Mouse (Mus musculus): ENCODE measurements at regions not wholly inside any gene's neighbourhood (a gene's known extent, or its start where the extent isn't known, plus 50 kb on each side); places are given as distances from the start of the nearest gene placed in this dataset.
"Not testable (repeated sequence)": the region's sequence is repeated elsewhere in the genome, so short reads cannot be mapped to it uniquely, and the experiment has no call there.

DNA sequence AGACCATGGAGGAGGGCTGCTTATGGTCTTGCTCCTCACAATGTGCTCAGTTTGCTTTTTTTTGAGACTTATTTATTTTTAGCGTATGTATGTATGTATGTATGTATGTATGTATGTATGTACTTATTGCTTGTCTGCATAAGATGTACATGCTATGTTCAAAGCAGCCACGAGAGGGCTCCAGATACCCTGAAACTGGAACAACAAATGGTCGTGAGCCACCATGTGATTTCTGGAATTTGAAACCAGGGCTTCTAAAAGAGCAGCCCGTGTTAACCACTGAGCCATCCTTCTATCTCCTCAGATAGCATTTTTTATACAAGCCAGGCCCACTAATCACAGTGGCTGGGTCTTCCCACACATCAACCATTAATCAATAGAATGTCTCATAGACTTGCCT lies 611.2 kb downstream of the 5730507C01Rik start:
- no peak for DNase-seq

- no peak for DNase-seq
Measured at GRCm38 (mm10) chr12:19175631-19176030, 661.3 kb downstream of the 5730507C01Rik start.

GRCm38 (mm10) chr12:19192396-19192795 lies 678.1 kb downstream of the 5730507C01Rik start:
- DNase-seq = no peak

DNA sequence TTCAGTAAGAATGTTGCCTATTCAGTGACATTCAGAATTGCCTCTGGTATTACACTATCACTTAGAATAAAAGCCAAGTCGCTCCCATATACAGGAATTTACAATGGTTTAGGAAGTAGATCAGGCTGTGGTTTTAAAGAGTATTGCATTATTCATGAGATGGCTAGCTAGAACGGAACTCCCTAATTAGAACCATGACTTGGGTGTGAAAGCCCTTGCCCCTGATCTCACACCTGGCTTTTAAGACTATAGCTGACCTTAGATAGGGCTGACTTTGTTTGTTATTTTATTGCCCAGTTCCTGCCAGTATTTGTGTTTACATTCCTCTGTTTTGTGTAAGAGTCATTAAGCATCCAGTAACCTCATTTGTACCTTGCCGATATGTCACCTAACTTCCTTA lies 678.7 kb downstream of the 5730507C01Rik start:
- not testable (repeated sequence) for DNase-seq

GRCm38 (mm10) chr12:19223996-19224395 lies 709.7 kb downstream of the 5730507C01Rik start:
- DNase-seq = peak; percentile 8

DNA sequence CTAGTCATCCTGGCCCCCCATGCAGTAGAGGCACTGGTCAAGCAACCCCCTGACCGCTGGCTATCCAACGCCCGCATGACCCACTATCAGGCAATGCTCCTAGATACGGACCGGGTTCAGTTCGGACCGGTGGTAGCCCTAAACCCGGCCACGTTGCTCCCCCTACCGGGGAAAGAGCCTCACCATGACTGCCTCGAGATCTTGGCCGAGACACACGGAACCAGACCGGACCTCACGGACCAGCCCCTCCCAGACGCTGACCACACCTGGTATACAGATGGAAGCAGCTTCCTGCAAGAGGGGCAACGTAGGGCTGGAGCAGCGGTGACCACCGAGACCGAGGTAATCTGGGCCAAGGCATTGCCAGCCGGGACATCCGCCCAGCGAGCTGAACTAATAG lies 707.6 kb upstream of the Gm21863 start:
- peak; percentile 42 for DNase-seq

GRCm38 (mm10) chr12:19288271-19288890 lies 665.9 kb upstream of the Gm21863 start:
- DNase-seq = peak; percentile 19

- DNase-seq = not testable (repeated sequence)
Measured at GRCm38 (mm10) chr12:19289038-19289437, 665.3 kb upstream of the Gm21863 start.

DNA sequence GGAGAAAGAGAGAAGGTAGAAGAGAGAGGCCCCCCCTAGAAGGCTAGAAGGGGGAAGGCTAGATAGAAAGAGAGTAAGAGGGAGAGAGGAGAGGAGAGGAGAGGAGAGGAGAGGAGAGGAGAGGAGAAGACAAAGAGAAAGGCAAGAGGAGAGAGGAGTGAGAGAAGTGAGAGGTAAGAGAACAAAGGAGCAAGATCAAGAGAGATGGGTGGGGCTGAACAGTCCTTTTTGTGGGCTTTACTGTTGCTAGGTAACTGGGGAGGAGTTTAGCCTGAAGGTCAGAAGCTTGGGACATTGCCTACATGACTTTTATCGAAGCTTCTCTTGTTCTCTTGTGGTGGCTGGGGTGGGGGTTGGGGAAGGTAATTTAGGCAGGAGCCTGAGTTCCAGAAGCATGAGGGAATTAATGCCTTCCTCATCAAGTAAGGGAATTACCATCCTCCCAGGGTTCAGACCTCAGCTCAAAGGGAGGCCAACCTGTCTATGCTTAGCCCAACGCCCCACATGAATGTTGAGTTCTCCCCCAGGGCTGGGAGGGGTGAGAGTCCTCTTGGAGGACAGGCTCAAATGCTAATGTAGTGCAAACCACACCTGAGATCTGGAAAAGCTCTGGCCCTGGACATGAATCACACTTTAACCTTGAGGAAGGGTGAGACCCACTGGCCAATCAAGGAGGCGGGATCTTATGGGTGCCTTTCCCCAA lies 662.1 kb upstream of the Gm21863 start:
- not testable (repeated sequence) for DNase-seq
